Mouse (Mus musculus) intestine, embryonic 14.5 days (tissue): ENCODE results near the gene Pak7. TPM values are rescaled to one million over a fixed set of nuclear protein-coding genes. Genes with fewer than 3 reads are reported as not detected.
A peak's percentile ranks its signal among the peaks of the same experiment; 100 is the strongest.

Source experiments
- ATAC-seq: fragments of 200-750 bp; cut with Nextera tagmentation; replicated peaks from 2 replicates; pipeline ENCODE4 v1.8.0; 2017; ENCODE audit warnings: low read depth, moderate number of reproducible peaks, moderate TSS enrichment, moderate library complexity; ENCODE audit not compliant: low FRiP score, low TSS enrichment
- DNase-seq: peaks from one replicate; pipeline ENCODE4 v3.0.0-alpha.2; 2018; ENCODE audit warnings: low spot score
- H3K27ac ChIP-seq: fragments of 300-500 bp; sonication (generic); 2 replicates; pipeline ENCODE4 v1.5.1; 2014; ENCODE audit warnings: low read depth, mild to moderate bottlenecking, control low read depth
- H3K27me3 ChIP-seq: fragments of 300-500 bp; sonication (generic); replicated peaks from 2 replicates; pipeline ENCODE4 v1.6.1; 2014; ENCODE audit warnings: low read length, control low read depth; ENCODE audit not compliant: control insufficient read depth, insufficient read depth
- H3K36me3 ChIP-seq: fragments of 300-500 bp; sonication (generic); 2 replicates; pipeline ENCODE4 v1.6.1; 2014; ENCODE audit warnings: low read length, control low read depth; ENCODE audit not compliant: control insufficient read depth, insufficient read depth
- H3K4me1 ChIP-seq: fragments of 300-500 bp; sonication (generic); replicated peaks from 2 replicates; pipeline ENCODE4 v1.6.1; 2014; ENCODE audit warnings: low read length, control low read depth, mixed read lengths; ENCODE audit not compliant: control insufficient read depth, insufficient read depth
- H3K4me2 ChIP-seq: fragments of 300-500 bp; sonication (generic); 2 replicates; pipeline ENCODE4 v1.6.1; 2014; ENCODE audit warnings: low read length
- H3K4me3 ChIP-seq: fragments of 300-500 bp; sonication (generic); 2 replicates; pipeline ENCODE4 v1.5.1; 2014; ENCODE audit warnings: low read depth, low read length, control low read depth, mixed read lengths
- H3K9ac ChIP-seq: fragments of 300-500 bp; sonication (generic); 2 replicates; pipeline ENCODE4 v1.6.1; 2014; ENCODE audit warnings: mild to moderate bottlenecking, low read length
- H3K9me3 ChIP-seq: fragments of 300-500 bp; sonication (generic); 2 replicates; pipeline ENCODE4 v1.6.1; 2016; ENCODE audit warnings: low read length, control low read depth; ENCODE audit not compliant: control insufficient read depth
- WGBS: fragments of 180-500 bp; shearing (Covaris S2); extraction: QIAGEN DNeasy Blood & Tissue Kit; methylation state at CpG from one replicate; pipeline ENCODE4 v1.1.7; 2014; 5-methylcytosine and 5-hydroxymethylcytosine counted together
- polyA plus RNA-seq: library from polyadenylated mRNA; unstranded; fragments of >200 nt; fragmentation: Nextera tagmentation; extraction: Ambion mirVana; gene quantifications from 2 replicates; pipeline ENCODE4 v1.2.1, GENCODE M21; 2014

Pak7 gene
- polyA plus RNA-seq, 1 experiment from 2014 or later: 1.1 TPM

GRCm38 (mm10) chr2:136050793-136051615, 336.8 kb downstream of the Pak7 start:
- Histone ChIP-seq H3K9ac (no peak overlapping the region), H3K4me3 (peak overlapping the region; percentile 10; the same call in 1 of the 2 replicates), H3K27me3 (peaks cover 15% of the 10 kb centered on the region), H3K4me2 (peak overlapping the region; percentile 41), H3K4me1 (peaks cover 4% of the 10 kb centered on the region; the same call in 1 of the 2 replicates), H3K9me3 (no peaks in the 10 kb centered on the region), H3K36me3 (no peaks in the 10 kb centered on the region), H3K27ac (no peak overlapping the region)
- WGBS: 18% methylated on average over 27 of the region's 27 CpGs
- DNase-seq (peak; percentile 57), ATAC-seq (no peak)

GRCm38 (mm10) chr2:136048464-136048863, 339.3 kb downstream of the Pak7 start:
- Histone ChIP-seq H3K4me1 (peaks cover 4% of the 10 kb centered on the region; the same call in 1 of the 2 replicates), H3K4me2 (no peak overlapping the region), H3K27ac (no peak overlapping the region), H3K4me3 (no peak overlapping the region), H3K36me3 (no peaks in the 10 kb centered on the region), H3K9ac (no peak overlapping the region), H3K27me3 (peaks cover 11% of the 10 kb centered on the region), H3K9me3 (no peaks in the 10 kb centered on the region)
- 89% methylated on average over 4 of the region's 4 CpGs for whole genome bisulfite sequencing
- no peak for ATAC-seq
- DNase-seq: no peak

Other genes starting within 250 kb of the Pak7 start
- 0.35 and 0.38 TPM in 2 replicates for gene Ankef1, start 113.9 kb upstream of the Pak7 start, polyA plus RNA-seq